Mouse (Mus musculus) myocyte (in vitro differentiated cells): Measurements from ENCODE around the gene 2610318N02Rik.

Experiments used
- E2F4 ChIP-seq: IDR thresholded peaks from one replicate; pipeline ENCODE4 v1.6.1; 2011; ENCODE audit warnings: mild to moderate bottlenecking, control low read depth, moderate library complexity; ENCODE audit not compliant: insufficient read depth
- POLR2A ChIP-seq: IDR thresholded peaks from one replicate; pipeline ENCODE4 v1.6.1; 2011; ENCODE audit warnings: low read depth, mild to moderate bottlenecking, control low read depth, moderate library complexity; ENCODE audit not compliant: insufficient read length
- REST ChIP-seq: IDR thresholded peaks from one replicate; pipeline ENCODE4 v1.6.1; 2011; ENCODE audit warnings: mild to moderate bottlenecking, control low read depth, moderate library complexity; ENCODE audit not compliant: insufficient read depth, insufficient read length

GRCm38 (mm10) chr16:17096938-17097337, 28.0 kb downstream of the 2610318N02Rik start:
- TF ChIP-seq REST (no peak), POLR2A (no peak), E2F4 (no peak)
